Mouse (Mus musculus) ES-E14 (cell line): Measurements from ENCODE around the gene Lce1a1.

Experiments
- HCFC1 ChIP-seq: IDR thresholded peaks from 2 replicates; pipeline ENCODE4 v1.6.1; 2012; ENCODE audit warnings: low read length, inconsistent platforms, borderline replicate concordance; ENCODE audit not compliant: insufficient read depth
- ZC3H11A ChIP-seq: IDR thresholded peaks from 2 replicates; pipeline ENCODE4 v1.6.1; 2012; ENCODE audit warnings: low read depth, mild to moderate bottlenecking, inconsistent platforms, low read length, borderline replicate concordance
- ZNF384 ChIP-seq: IDR thresholded peaks from 2 replicates; pipeline ENCODE4 v1.6.1; 2012; ENCODE audit warnings: low read depth, low read length, inconsistent platforms

GRCm38 (mm10) chr3:92621560-92621959, 26.5 kb downstream of the Lce1a1 start, which contains the start of gene Lce6a:
- TF ChIP-seq ZC3H11A (no peak), HCFC1 (no peak), ZNF384 (no peak)
